Mouse (Mus musculus) 3T3-L1 (cell line): ENCODE data around the gene Snx21.

Experiments used
- DNase-seq: peaks from one replicate; pipeline ENCODE4 v3.0.0-alpha.2; 2015; ENCODE audit warnings: low read depth, low spot score

Gene Snx21

DNA sequence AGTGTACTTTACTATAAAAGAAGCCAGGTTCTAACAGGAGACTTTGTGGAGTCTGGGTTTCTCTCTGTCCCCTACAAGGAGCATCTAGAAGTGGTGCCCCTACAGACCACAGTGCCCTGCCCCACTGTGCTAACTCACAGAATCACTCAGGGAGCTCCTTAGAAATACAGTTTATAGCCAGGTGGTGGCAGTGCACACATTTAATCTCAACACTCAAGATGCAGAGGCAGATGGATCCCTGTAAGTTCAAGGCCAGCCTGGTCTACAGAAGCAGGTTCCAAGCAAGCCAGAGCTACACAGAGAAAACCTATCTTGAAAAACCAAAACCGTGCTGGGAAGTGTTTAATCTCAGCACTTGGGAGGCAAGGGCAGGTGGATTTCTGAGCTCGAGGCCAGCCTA, 8.1 kb downstream of the Snx21 start:
- DNase-seq = peak; percentile 67

DNA sequence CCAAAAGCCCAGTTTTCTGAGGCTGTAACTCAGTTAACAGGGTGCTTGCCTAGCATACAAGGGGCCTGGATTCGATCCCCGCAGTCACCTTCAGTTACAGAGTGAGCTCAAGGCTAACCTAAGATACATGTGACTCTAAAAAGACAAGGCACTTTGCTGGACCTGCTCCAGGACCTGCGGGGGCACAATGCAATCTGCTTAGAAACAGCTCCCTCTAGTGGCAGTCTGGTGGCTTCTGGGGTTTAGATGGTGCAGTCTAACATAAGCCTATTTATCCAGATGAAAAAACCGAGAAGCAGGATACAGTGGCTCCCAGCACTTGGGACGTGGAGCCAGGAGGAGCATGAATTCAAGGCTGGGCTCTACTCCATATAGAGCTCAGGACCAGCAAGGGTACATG, 8.7 kb downstream of the Snx21 start:
- DNase-seq = peak; percentile 97

DNA sequence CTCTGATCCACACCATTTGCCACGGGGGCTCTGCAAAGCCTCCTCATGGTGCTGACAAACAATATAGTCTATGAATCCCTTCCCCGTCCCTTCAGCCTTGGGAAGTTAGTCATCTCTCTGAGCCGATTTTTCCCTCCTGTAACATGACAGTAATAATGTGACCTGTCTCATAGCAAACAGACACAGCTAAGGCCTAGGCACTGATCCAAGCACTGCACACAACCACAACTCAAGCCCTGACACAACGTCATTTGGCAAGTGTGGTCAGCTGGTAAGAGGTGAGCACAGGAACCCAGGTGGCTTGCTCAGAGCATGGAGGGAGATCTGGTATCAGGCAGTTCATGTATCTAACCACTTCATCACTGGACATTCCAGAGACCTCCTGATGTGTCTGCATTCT, 10.2 kb downstream of the Snx21 start:
- no peak for DNase-seq

DNA sequence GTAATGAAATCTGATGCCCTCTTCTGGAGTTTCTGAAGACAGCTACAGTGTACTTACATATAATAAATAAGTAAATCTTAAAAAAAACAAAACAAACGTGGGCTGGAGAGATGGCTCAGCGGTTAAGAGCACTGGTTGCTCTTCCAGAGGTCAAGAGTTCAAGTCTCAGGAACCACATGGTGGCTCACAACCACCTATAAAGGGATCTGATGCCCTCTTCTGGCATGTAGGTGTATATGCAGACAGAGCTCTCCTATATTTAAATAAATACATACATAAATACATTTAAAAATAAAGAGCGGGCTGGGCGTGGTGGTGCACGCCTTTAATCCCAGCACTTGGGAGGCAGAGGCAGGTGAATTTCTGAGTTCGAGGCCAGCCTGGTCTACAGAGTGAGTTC, 12.9 kb downstream of the Snx21 start:
- DNase-seq = peak; percentile 74

DNA sequence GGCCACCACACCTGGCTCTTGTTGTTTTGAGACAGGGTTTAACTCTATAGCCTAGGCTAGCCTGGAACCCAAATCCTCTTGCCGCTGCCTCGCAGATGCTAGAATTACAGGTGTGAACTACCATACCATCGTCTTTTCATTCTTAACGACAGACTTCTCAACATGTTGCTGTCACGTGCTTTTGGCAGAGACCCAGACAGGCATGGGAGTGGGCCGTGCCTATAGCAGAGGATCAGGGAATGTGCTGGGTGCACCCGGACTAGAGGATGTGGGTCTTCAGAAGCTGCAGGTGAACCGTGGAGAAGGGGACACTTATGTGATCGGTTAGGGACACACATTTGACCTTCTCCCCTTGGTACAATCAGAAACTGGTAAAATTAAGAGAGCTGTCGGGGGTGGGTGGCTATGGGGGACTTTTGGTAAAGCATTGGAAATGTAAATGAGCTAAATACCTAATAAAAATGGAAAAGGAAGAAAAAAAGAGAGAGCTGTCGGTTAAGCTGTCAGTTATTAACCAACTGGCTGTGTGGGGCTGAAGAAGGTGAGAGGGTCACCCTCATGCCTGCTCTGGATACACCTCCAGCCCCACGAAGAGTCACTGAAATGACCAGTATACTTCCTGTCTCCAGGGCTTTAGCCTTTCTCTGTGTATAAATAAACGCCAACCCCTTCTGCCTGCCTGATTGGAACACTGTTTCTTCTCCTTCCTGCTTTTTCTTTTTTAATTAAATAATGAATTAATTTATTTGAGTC, 14.8 kb downstream of the Snx21 start:
- no peak for DNase-seq

DNA sequence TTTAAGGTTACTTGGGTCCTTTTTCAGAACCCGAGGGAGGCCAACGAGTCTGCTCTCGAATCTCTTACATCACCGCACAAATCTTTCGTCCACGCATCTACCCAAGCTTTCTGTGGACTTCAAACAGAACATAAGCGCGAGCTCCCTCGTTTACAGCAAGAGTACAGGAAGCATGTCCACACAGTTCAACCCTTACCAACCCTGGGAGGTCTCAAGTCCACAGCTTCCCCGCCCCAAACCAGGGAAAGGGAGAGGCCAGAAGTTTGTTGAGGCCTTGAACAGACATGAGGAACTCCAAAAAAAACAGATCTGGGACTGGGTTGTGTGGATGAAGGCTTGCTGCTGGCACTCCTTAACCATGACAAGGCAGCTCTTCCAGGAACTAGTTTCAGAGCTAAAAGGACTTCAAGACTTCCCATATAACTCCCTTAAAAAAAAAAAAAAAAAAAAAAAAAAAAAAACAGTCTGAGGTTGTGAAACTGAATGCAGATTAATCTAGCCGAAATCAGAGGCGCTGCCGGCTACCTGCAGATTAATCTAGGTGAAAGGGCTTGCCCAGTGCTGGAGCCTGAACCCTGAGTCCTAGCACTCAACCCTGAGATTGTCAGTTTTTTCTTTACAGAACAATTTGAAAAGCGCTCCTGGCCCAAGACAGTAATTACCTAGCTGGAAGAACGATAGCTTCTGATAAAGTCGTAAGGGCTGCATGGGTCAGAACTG, 17.7 kb downstream of the Snx21 start:
- DNase-seq = no peak

DNA sequence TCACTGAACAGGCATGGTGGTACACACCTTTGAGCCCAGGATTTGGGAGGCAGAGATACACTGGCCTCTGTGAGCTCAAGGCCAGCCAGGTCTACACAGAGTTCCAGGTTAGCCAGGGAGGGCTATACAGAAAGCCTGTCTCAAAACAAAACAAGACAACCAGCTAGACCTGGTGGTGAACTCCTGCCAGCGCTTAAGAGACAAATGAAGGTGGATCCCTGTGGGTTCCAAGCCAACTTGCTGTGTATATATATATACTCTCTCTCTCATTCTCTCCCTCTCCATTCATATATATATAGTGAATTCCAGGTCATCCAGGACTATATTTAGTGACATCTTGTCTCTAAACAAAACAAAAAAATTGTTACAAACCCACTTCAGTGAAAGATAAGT, 18.3 kb downstream of the Snx21 start:
- peak; percentile 38 for DNase-seq

DNA sequence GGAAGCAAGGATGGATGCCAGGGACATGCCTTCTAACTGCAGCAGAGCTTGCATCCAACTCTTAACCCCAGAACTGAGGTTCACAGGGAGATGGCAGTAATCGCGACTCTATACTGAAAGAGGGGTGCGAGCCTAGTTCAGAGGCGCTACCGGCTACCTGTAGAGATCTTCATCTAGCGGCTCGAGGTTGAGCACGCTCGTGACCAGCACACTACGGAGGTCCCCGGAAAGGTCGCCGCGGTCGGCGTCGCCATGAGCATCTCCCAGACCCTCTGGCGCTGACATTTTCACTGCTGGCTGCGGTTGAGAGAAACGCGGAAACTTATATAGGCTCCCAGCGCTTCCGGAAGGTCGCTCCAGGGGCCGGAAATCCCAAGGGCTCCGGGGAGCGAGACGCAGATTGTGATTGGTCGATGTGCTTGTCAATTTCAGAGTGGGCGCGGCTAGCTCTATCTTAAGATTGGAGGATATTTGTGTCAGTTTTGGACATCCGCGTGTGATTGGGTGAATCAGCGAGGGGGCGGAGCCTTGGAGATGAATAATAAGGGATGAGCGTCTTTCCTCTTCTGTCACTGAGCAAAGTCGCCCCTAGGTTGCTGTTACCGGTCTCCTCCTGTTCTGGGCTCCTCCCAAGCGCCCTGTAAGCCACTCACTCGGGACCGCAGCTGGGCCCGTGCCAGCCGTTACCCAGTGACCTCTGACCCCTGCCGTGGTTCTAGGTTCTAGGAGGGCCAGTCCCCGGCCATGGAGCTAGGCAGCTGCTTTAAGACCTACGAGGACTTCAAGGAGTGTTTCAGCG, 19.1 kb downstream of the Snx21 start, which contains the start of the genes Acot8 and Zswim3:
Gene Acot8, minus strand, starts transcription at position 350 of the 799 bp plus-strand sequence.
Gene Zswim3, plus strand, starts transcription at position 566 of the 799 bp plus-strand sequence.
- peak; percentile 99 for DNase-seq

DNA sequence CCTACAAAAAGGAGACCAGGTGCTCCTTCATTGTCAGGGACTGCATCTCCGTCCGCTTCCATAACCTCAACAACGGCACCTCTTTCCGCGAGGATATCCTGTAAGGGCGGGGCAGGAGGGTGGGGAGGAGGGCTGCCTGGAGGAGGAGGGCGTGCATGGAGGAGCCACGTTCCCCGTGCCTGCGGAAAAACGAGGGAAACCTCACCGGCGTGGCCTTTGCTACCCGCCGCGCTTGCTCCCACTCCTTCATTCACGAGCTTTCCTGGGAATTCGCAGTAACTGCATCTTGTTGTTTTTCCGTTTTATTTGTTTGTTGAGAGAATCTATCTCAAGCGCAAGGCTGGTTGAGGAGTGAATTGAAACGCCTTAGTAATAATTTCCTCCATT, 19.7 kb downstream of the Snx21 start:
- no peak for DNase-seq

DNA sequence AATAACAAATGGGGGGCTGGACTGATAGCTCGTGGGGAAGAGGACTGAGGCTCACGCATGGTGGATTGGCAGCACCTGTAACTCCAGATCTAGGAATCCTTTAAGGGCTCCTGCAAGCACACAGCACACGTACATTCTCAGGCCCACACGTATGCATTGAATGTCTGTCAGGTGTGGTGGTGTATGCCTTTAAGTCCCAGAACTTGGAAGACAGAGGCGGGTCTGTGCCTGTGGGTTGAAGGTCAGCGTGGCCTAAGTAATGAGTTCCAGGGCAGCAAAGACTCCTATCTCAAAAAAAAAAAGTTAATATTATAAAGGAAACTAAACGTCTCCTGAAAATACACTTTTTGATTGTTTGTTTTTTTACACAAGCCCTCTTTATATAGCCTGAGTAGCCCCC, 21.0 kb downstream of the Snx21 start:
- no peak for DNase-seq

DNA sequence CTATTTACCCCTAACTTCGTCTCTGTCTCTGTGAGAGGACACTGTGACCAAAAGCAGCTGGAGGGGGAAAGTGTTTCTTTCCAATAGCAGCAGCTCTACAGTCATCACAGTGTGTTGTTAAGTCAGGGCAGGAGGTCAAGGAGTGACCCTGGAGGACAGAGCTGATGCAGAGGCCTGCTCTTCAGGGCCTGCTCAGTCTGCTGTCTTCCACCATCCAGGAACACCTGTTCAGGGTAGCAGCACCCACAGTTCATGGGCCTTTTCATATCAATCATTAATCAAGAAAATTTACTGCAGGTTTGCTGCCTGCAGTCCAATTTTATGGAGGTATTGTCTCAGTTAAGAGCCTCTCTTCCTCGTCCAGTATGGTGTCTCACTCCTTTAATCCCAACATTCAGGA, 27.9 kb downstream of the Snx21 start:
- DNase-seq = no peak

DNA sequence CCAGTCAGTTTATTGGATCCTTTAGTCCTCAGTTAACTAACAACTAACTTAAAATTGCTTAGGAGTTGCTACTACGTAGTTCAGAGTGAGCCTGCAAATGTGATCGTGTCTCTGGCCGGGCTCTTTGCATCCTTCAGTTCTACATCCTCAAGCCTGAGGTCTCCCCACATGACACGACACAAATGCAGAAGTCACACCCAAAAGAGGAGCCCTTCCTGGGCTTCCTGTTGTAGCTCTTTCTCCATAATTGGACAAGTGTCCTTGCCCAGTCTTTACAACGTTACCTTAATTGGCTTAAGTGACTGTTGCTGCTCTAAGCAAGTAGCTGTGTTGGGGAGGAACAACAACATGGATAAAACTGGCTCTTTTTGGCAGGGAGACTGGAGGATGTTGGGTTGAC, 29.7 kb downstream of the Snx21 start:
- no peak for DNase-seq

DNA sequence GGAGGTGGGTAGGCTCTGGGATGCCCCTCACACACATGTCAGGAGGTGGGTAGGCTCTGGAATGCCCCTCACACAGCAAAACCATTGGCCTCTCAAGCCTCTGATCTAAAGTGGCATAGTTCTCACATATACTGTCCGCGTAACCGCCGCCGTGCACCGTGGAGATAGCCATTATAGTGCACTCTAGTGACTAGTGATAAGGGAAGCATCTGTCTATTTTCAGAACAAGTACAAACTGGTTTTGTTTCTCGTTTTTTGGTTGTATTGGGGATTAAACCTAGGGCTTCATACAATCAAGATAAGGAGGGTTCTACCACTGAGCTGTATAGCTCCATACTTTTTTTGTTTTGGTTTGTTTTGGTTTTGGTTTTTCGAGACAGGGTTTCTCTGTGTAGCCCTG, 30.2 kb downstream of the Snx21 start:
- DNase-seq = no peak

DNA sequence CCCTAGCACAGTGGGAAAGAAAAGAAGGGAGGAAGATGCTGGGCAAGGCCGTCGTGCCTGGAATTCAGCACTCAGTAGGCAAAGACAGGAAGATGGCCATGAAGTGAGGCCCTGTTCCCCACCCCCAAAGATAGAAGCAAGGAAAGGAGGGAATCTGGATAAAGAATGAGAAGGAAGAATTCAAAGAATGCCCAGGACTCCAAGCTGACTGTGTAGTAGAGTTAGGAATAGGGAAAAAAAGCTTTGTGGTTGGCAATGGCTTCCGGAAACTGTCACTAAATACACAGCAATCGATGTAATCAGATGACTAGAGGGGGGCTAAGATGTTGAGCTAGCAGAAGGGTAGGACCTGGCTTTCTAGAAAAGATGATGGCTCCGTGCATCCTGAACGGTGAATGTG, 31.6 kb downstream of the Snx21 start:
- peak; percentile 32 for DNase-seq

DNA sequence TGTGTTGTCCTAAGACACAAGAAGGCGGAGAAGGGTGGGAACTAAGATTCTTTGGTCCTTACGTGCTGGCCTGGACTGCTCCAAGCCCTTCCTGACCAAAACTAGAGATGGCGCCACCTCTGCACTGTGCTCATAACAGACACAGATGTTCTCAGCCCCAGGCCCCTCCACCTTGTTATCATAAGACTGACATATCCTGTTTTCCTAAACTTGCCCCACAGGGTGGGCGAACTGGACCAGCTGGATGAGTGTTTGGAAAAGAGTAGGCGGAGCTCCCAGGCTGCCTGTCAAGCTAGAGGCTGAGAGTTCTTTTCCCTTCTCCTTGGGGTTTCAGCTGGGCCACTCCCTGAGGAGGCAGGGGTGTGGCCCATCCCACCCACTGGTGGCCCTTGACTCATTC, 32.1 kb downstream of the Snx21 start:
- DNase-seq = peak; percentile 55

DNA sequence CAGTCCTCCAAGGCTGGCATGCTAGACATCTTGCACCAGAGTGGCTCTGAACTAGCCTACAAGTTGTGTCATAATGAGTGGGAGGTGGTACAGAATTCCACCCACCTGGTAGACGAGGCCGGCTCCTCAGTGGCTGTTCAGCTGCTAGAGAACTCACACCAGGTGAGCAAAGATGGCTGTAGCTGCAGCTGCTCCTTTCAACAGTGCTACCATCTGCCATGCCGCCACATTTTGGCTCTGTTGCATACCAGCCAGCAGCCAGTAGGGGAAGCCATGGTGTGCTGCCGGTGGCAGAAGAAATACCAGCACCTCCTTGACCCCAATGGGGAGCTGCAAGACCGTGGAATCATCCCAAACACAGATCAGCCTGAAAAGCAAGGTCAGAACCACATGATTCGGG, 35.4 kb downstream of the Snx21 start:
- no peak for DNase-seq

DNA sequence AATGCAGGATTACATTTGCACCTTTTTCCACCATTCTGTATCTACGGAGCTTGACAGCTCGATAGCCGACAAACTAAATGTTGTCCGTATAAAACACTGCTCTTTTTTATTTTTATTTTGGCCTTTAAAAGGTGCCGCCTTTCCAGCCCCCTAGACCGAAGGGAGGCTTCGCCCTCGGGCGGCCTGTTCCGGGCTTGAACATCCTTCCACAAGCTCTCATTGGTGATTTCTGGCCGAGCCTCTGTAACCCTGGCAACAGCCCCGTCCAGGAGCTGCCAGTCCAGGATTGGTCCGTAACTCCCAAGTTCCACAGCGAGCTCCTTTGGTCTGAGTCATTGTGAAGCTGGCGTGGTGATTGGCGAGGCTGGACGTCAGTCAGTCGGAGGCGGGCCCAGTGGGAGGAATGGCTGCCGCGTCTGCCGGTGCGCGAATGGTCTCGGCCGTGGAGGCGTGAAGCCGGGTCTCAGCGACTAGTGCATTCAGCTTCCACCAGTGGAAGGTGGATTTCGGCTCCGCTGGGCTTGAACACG, 37.1 kb downstream of the Snx21 start, which contains the start of gene Zswim1:
Gene Zswim1, plus strand, starts transcription at position 51 of the 530 bp plus-strand sequence.
- DNase-seq = peak; percentile 100

DNA sequence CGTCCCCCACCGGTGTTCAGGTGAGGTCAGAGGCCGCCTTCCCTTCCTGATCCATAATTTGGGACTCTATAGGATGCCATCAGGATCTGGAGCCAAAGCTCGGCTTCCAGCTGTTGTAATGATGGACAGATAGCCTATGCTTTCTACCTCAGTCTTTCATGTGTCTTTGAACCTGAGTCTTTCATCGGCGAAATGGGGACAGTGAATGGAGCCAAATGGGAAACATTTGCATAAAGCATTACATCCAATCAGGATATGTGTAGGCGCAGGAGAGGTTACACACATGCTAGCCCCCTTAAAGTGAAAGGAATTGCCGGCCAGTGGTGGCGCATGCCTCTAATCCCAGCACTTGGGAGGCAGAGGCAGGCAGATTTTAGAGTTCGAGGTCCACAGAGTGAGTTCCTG, 37.6 kb downstream of the Snx21 start:
- peak; percentile 81 for DNase-seq

DNA sequence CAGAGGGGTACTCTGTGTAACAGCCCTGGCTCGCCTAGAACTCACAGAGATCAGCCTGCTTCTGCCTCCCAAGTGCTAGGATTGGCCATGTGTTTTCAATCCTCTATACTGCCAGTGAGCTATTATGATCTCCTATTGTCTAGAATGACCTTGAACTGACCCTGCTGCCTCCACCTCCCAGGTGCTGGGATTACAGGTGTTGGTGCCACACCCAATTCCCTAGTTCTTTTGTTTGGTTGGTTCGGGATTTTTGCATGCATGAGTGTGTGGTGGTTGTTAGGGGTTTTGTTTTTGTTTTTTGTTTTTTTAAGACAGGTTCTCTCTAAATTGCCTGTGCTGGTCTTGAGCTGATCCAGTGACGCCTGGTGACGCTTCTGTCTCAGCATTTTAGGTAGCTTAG, 38.3 kb downstream of the Snx21 start:
- DNase-seq = no peak

DNA sequence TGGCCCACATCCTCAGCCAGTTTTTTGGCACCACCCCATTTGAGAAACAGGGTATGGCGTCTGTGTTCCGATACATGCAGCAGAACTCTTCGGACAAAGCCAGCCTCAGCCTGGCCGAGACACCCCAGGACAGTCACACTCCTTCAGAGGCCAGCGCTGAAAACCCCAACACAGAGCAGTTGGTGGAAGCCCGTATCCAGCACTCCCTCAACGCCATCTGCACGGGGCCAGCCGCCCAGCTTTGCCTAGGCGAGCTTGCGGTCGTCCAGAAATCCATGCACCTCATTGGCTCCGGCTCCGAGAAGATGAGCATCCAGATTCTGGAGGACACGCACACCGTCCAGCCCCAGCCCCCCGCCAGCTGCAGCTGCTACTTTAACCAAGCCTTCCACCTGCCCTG, 39.9 kb downstream of the Snx21 start:
- DNase-seq = no peak

DNA sequence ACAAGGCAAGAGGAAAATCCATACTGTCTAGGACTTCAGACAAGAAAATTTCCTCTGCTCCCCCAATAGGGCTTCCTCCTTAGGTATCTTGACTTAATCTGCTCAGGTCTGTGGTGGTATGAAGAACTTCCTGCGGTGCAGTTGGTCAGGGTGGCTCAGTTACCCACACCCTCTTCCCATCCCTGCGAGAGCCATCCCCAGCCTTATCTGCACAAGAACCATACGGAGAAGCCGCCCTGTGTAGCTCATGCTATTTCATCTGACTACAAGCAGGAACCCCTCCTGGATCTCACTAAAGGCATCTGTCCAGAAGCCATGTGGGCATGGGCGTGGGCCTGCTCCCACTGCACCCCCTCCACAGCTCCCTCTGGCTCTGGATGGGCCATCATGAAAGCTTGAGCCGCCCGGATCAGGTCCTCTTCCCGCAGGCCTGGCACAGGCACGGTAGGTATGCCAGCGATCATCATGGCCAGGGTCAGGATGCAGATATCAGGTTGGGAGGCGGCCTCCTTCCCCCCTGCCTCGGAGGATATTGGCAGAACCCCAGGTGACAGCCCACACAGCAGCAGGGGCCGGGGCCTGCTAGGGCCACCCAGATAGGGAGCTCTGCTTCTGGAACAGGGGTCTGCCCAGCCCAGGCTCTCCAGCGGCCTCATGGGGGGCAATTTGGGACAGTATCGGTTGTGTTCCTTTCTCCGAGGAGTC, 41.7 kb downstream of the Snx21 start:
- DNase-seq = no peak
